Mouse (Mus musculus) stomach, postnatal 0 days (tissue): ENCODE results near the gene Ap2a1.

Experiments
- CTCF ChIP-seq: IDR thresholded peaks from 2 replicates; pipeline ENCODE4 v1.5.1; 2016; ENCODE audit warnings: antibody characterized with exemption, low read depth, mild to moderate bottlenecking, moderate library complexity
- EP300 ChIP-seq: optimal IDR thresholded peaks from 2 replicates; pipeline ENCODE3; 2016; ENCODE audit warnings: antibody characterized with exemption

DNA sequence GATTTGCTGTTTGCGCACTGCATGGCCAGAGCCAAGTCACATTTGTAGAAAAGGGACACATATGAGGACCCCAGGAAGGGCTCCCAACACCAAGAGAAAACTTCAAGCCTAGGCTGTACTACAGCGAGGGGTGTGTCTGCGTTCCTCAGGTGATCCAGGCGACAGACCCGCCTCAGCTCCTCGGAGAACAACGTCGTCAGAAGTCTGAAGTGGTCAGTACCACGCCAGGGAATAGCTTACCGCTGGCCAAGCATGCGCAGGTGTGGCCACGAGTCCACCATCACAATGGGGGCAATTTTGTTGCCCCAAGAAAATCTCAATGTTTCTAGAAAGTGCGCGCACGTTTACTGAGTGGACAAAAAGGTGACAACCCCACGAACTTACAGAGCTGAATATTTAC is 60.8 kb downstream of the Ap2a1 start:
- TF ChIP-seq CTCF = no peak
- no peak for TF ChIP-seq EP300
